Mouse (Mus musculus) liver, postnatal 0 days (tissue): Measurements from ENCODE around the gene Plekha7.

Experiments
- CTCF ChIP-seq: sonication (generic); IDR thresholded peaks from 2 replicates; pipeline ENCODE4 v1.5.1; 2016; ENCODE audit warnings: antibody characterized with exemption, low read depth
- EP300 ChIP-seq: IDR thresholded peaks from 2 replicates; pipeline ENCODE4 v1.6.1; 2016; ENCODE audit warnings: antibody characterized with exemption, low read depth, mild to moderate bottlenecking

DNA sequence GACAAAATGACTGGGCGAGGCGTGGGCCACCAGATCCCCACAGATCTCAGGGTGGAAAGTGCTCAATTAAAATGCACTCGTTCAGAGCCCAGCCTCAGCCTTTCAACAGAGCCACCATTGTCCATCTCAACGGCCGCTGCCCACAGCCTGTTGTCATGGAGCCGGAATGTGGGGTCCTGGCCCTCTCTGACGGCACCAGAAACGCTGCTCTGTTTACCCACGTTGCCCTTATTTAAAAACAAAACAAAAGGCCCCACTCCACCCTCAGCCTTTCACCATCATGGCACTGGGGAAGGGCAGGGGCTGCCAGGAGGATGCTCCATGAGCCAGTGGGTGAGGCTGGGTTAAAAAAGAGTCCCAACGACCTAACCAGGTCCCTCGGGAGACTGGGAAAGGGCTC lies 25.4 kb downstream of the Plekha7 start:
- TF ChIP-seq CTCF (no peak), EP300 (no peak)
